Mouse (Mus musculus): ENCODE measurements around the gene Runx1. TPM values are rescaled to one million over a fixed set of nuclear protein-coding genes. Genes with fewer than 3 reads are reported as not detected.

Gene Runx1
- polyA plus RNA-seq, 1 experiment from 2014 or later, result 5.1 TPM

GRCm38 (mm10) chr16:92610464-92610863 is 215.5 kb downstream of the Runx1 start:
- Histone ChIP-seq H3K9ac (no peak overlapping the region; the same call in 1 of the 2 replicates), H3K4me1 (peaks cover 56% of the 10 kb centered on the region), H3K4me2 (replicated peaks) (no peak overlapping the region), H3K36me3 (no peaks in the 10 kb centered on the region), H3K27me3 (peaks cover 14% of the 10 kb centered on the region; the same call in 1 of the 2 replicates), H3K27ac (peak overlapping the region; percentile 15; the same call in 1 of the 2 replicates), H3K4me3 (no peak overlapping the region), H3K9me3 (no peaks in the 10 kb centered on the region)
- 54% methylated on average over 8 of the region's 8 CpGs for WGBS
- ATAC-seq (ENCODE audit: low FRiP score, low read depth), result no peak

- 47% methylated on average over 11 of the region's 11 CpGs for WGBS
- Histone ChIP-seq H3K4me2 (replicated peaks) (no peak overlapping the region), H3K4me3 (no peak overlapping the region), H3K9me3 (no peaks in the 10 kb centered on the region), H3K36me3 (no peaks in the 10 kb centered on the region), H3K9ac (no peak overlapping the region), H3K27me3 (peaks cover 14% of the 10 kb centered on the region; the same call in 1 of the 2 replicates), H3K4me1 (peaks cover 59% of the 10 kb centered on the region), H3K27ac (peak overlapping the region; percentile 39; the same call in 1 of the 2 replicates)
- no peak for ATAC-seq (ENCODE audit: low FRiP score, low read depth)
These were observed 216.3 kb downstream of the Runx1 start for GRCm38 (mm10) chr16:92609717-92610077.

- ATAC-seq (ENCODE audit: low FRiP score, low read depth), result no peak
- Histone ChIP-seq H3K27me3 (peaks cover 14% of the 10 kb centered on the region; the same call in 1 of the 2 replicates), H3K4me2 (replicated peaks) (peak overlapping the region; percentile 38; the same call in 1 of the 2 replicates)
These were observed 216.8 kb downstream of the Runx1 start for GRCm38 (mm10) chr16:92609006-92609716.

GRCm38 (mm10) chr16:92608180-92608960 is 217.6 kb downstream of the Runx1 start:
- WGBS, result 29% methylated on average over 14 of the region's 14 CpGs
- H3K4me3 ChIP-seq, result no peak overlapping the region
- ATAC-seq (ENCODE audit: low FRiP score, low read depth), result no peak
- H3K4me1 ChIP-seq, result peaks cover 59% of the 10 kb centered on the region
- peak overlapping the region; percentile 39 for H3K27ac ChIP-seq
- peaks cover 14% of the 10 kb centered on the region; the same call in 1 of the 2 replicates for H3K27me3 ChIP-seq
- H3K9me3 ChIP-seq, result no peaks in the 10 kb centered on the region
- no peak overlapping the region for H3K9ac ChIP-seq
- peak overlapping the region; percentile 38; the same call in 1 of the 2 replicates for H3K4me2 ChIP-seq (replicated peaks)
- no peaks in the 10 kb centered on the region for H3K36me3 ChIP-seq

More at GRCm38 (mm10) chr16:92609006-92609716, 216.8 kb downstream of the Runx1 start:
- 10% methylated on average over 8 of the region's 8 CpGs for WGBS
- H3K9ac ChIP-seq, result no peak overlapping the region
- no peak overlapping the region for H3K4me3 ChIP-seq
- H3K4me1 ChIP-seq, result peaks cover 59% of the 10 kb centered on the region
- peak overlapping the region; percentile 39 for H3K27ac ChIP-seq
- no peaks in the 10 kb centered on the region for H3K9me3 ChIP-seq
- H3K36me3 ChIP-seq, result no peaks in the 10 kb centered on the region

GRCm38 (mm10) chr16:92606491-92606965 is 219.4 kb downstream of the Runx1 start:
- Histone ChIP-seq H3K27me3 (peaks cover 14% of the 10 kb centered on the region; the same call in 1 of the 2 replicates), H3K4me1 (peaks cover 43% of the 10 kb centered on the region), H3K9ac (no peak overlapping the region), H3K9me3 (no peaks in the 10 kb centered on the region), H3K4me3 (no peak overlapping the region), H3K4me2 (replicated peaks) (no peak overlapping the region; the same call in 1 of the 2 replicates), H3K27ac (no peak overlapping the region), H3K36me3 (no peaks in the 10 kb centered on the region)
- peak; percentile 21; the same call in 1 of the 2 replicates for ATAC-seq (ENCODE audit: low FRiP score, low read depth)
- WGBS, result 90% methylated on average over 7 of the region's 7 CpGs

- Histone ChIP-seq H3K36me3 (no peaks in the 10 kb centered on the region), H3K9ac (peak overlapping the region; percentile 65), H3K4me1 (peaks cover 39% of the 10 kb centered on the region), H3K27ac (no peak overlapping the region), H3K4me2 (replicated peaks) (peak overlapping the region; percentile 73), H3K27me3 (peaks cover 14% of the 10 kb centered on the region; the same call in 1 of the 2 replicates), H3K9me3 (no peaks in the 10 kb centered on the region), H3K4me3 (peak overlapping the region; percentile 46)
- 13% methylated on average over 64 of the region's 64 CpGs for WGBS
- peak; percentile 36 for ATAC-seq (ENCODE audit: low FRiP score, low read depth)
These were observed 220.1 kb downstream of the Runx1 start for GRCm38 (mm10) chr16:92605606-92606490.

- H3K9ac ChIP-seq, result no peak overlapping the region
- H3K4me3 ChIP-seq, result no peak overlapping the region
- no peaks in the 10 kb centered on the region for H3K36me3 ChIP-seq
- H3K4me2 ChIP-seq (replicated peaks), result no peak overlapping the region
- WGBS, result 73% methylated on average over 11 of the region's 11 CpGs
- H3K9me3 ChIP-seq, result no peaks in the 10 kb centered on the region
- no peak for ATAC-seq (ENCODE audit: low FRiP score, low read depth)
- peaks cover 24% of the 10 kb centered on the region for H3K4me1 ChIP-seq
- H3K27me3 ChIP-seq, result peaks cover 14% of the 10 kb centered on the region; the same call in 1 of the 2 replicates
- H3K27ac ChIP-seq, result no peak overlapping the region
These were observed 223.4 kb downstream of the Runx1 start for GRCm38 (mm10) chr16:92602504-92602903.

- Histone ChIP-seq H3K9ac (no peak overlapping the region), H3K27ac (no peak overlapping the region), H3K4me2 (replicated peaks) (no peak overlapping the region), H3K27me3 (peaks cover 7% of the 10 kb centered on the region; the same call in 1 of the 2 replicates), H3K9me3 (no peaks in the 10 kb centered on the region), H3K4me3 (no peak overlapping the region), H3K4me1 (peaks cover 24% of the 10 kb centered on the region), H3K36me3 (no peaks in the 10 kb centered on the region)
- ATAC-seq (ENCODE audit: low FRiP score, low read depth), result no peak
- 72% methylated on average over 9 of the region's 9 CpGs for WGBS
These were observed 224.6 kb downstream of the Runx1 start for GRCm38 (mm10) chr16:92601270-92601826.

GRCm38 (mm10) chr16:92599451-92599850 is 226.5 kb downstream of the Runx1 start:
- H3K27ac ChIP-seq, result no peak overlapping the region
- H3K9me3 ChIP-seq, result no peaks in the 10 kb centered on the region
- no peaks in the 10 kb centered on the region for H3K36me3 ChIP-seq
- H3K4me1 ChIP-seq, result peaks cover 14% of the 10 kb centered on the region
- H3K9ac ChIP-seq, result no peak overlapping the region
- no peak overlapping the region for H3K4me2 ChIP-seq (replicated peaks)
- no peaks in the 10 kb centered on the region for H3K27me3 ChIP-seq
- H3K4me3 ChIP-seq, result no peak overlapping the region
- WGBS, result 45% methylated on average over 11 of the region's 11 CpGs
- ATAC-seq (ENCODE audit: low FRiP score, low read depth), result no peak

- Histone ChIP-seq H3K4me2 (replicated peaks) (no peak overlapping the region), H3K9me3 (no peaks in the 10 kb centered on the region), H3K27me3 (no peaks in the 10 kb centered on the region), H3K4me1 (peaks cover 17% of the 10 kb centered on the region), H3K4me3 (no peak overlapping the region), H3K27ac (no peak overlapping the region), H3K9ac (no peak overlapping the region), H3K36me3 (no peaks in the 10 kb centered on the region)
- no peak for ATAC-seq (ENCODE audit: low FRiP score, low read depth)
- 80% methylated on average over 11 of the region's 11 CpGs for WGBS
These were observed 228.3 kb downstream of the Runx1 start for GRCm38 (mm10) chr16:92597655-92598054.

GRCm38 (mm10) chr16:92592207-92592606 is 233.7 kb downstream of the Runx1 start:
- Histone ChIP-seq H3K4me3 (no peak overlapping the region), H3K27ac (no peak overlapping the region), H3K4me2 (replicated peaks) (0 out of 2 replicates have a peak overlapping the region, but pooled peaks have one; percentile 11), H3K9ac (no peak overlapping the region), H3K9me3 (no peaks in the 10 kb centered on the region), H3K27me3 (no peaks in the 10 kb centered on the region), H3K4me1 (peaks cover 14% of the 10 kb centered on the region), H3K36me3 (no peaks in the 10 kb centered on the region)
- WGBS, result 19% methylated on average over 6 of the region's 6 CpGs
- no peak for ATAC-seq (ENCODE audit: low FRiP score, low read depth)

Measured in limb, embryonic 13.5 days (tissue).